Mouse (Mus musculus): ENCODE results near the gene Gm14085.

GRCm38 (mm10) chr2:122484641-122485040 lies at the start of gene Gm14085:
- no peak for TF ChIP-seq GATA1 (IDR thresholded peaks at IDR 0.05; ENCODE audit: low read length)
- no peak for TF ChIP-seq TAL1 (IDR thresholded peaks at IDR 0.05; ENCODE audit: low read length)

Data from erythroblast, embryonic 14.5 days (primary cell).